Mouse (Mus musculus) G1E-ER4 (cell line): ENCODE results near the gene Vmn2r22. TPM values are rescaled to one million over a fixed set of nuclear protein-coding genes. Genes with fewer than 3 reads are reported as not detected.
"Not testable (repeated sequence)": the region's sequence is repeated elsewhere in the genome, so short reads cannot be mapped to it uniquely, and the experiment has no call there.

Source experiments
- GATA1 ChIP-seq: IDR thresholded peaks from one replicate; pipeline ENCODE4 v1.8.0; 2012; ENCODE audit warnings: low read length, inconsistent platforms
- polyA plus RNA-seq: library from polyadenylated mRNA; stranded (reverse); fragments of >175 nt; gene quantifications from 2 replicates; pipeline ENCODE4 v1.2.3, GENCODE M21; 2012

The Vmn2r22 gene
- polyA plus RNA-seq, result not detected in 2 replicates

- TF ChIP-seq GATA1, result not testable (repeated sequence)
These were observed at the start of gene Vmn2r22 for GRCm38 (mm10) chr6:123650625-123651024. Vmn2r22 (minus strand) TSS chr6:123650725.

GRCm38 (mm10) chr6:123697213-123697612 lies 46.7 kb upstream of the Vmn2r22 start:
- no peak for TF ChIP-seq GATA1

DNA sequence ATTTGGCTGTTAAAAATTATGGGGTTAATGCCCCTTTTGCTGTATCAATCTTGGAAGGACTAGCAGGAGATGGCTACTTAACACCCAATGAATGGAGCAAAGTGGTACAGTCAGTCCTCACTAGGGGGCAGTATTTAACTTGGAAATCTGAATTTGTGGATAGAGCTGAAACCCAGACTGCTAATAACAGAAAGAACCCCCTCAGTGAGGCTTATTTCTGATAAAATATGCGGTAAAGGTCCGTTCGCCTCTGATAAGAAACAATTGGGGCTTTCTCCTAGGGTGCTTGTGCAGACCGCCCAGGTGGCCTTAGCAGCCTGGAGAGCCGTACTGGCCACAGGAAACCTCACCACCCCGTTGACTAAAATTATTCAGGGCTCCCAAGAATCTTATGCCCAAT lies 6.5 kb upstream of the Vmn2r22 start:
- TF ChIP-seq GATA1, result no peak

Other genes with a start within 250 kb of the Vmn2r22 start
- not detected in 2 replicates for gene Vmn2r20, start 232.6 kb downstream of the Vmn2r22 start, polyA plus RNA-seq
- not detected in 2 replicates for gene Vmn2r21, start 117.3 kb downstream of the Vmn2r22 start, polyA plus RNA-seq
- not detected in 2 replicates for gene Vmn2r23, start 51.9 kb upstream of the Vmn2r22 start, polyA plus RNA-seq
- gene Vmn2r24, start 128.2 kb upstream of the Vmn2r22 start, polyA plus RNA-seq, result not detected in 2 replicates
- gene Vmn2r25, start 202.7 kb upstream of the Vmn2r22 start, polyA plus RNA-seq, result not detected in 2 replicates